ENCODE assay signal across 8 mouse cellular contexts in the genomic region with DNA sequence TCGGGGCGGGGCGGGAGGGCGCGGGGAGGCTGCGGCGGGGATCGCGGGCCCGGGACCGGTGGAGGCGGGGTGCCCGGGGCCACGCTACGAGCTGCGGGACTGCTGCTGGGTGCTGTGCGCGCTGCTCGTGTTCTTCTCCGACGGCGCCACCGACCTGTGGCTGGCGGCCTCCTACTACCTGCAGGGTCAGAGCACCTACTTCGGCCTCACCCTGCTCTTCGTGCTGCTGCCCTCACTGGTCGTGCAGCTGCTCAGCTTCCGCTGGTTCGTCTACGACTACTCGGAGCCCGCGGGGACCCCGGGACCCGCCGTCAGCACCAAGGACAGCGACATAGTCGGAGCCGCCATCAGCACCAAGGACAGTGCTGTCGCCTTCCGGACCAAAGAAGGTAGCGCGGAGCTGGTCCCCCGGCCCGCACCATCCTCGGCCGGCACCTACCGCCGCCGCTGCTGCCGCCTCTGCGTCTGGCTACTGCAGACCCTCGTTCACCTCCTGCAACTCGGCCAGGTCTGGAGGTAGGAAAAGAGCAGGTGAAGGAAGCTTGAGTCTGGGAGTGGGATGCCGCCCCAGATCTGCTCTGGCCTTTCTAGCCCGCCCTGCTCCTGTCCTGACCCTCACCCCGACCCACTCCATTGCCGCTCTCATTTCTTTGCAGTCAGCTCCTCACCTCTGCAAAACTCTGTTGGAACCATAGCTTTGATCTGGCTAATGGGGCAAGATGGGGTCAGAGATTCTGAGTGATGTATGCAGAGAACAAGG. TPM values are rescaled to one million over a fixed set of nuclear protein-coding genes. Genes with fewer than 3 reads are reported as not detected.
DNase-seq lines count a peak whose midpoint lies in the region; ATAC-seq and TF ChIP-seq lines count a peak whose summit lies in the region.

No protein-coding gene starts in this region.

- no peaks in the 10 kb centered on the region for H3K9me3 ChIP-seq in MEL (replicated peaks; ENCODE audit: insufficient read depth, low read length)
- H3K9me3 ChIP-seq in forebrain, embryonic 13.5 days (replicated peaks) = no peaks in the 10 kb centered on the region
- no peaks in the 10 kb centered on the region for H3K9me3 ChIP-seq in hindbrain, embryonic 10.5 days
- no peaks in the 10 kb centered on the region for H3K9me3 ChIP-seq in midbrain, embryonic 11.5 days (ENCODE audit: control insufficient read depth, low read length)

- no peaks in the 10 kb centered on the region for H3K4me1 ChIP-seq in MEL (ENCODE audit: control insufficient read depth in 1 of 2, insufficient read depth in 2 of 2, low read length in 2 of 2)
- peaks cover 40% of the 10 kb centered on the region for H3K4me1 ChIP-seq in forebrain, embryonic 13.5 days
- peaks cover 24% of the 10 kb centered on the region for H3K4me1 ChIP-seq in hindbrain, embryonic 10.5 days (replicated peaks)
- H3K4me1 ChIP-seq in midbrain, embryonic 11.5 days (ENCODE audit: control insufficient read depth, insufficient read depth, low read length) = peaks cover 8% of the 10 kb centered on the region; the same call in 1 of the 2 replicates

- no peak for TF ChIP-seq RAD21 in MEL (IDR thresholded peaks at IDR 0.05; ENCODE audit: low read depth, low read length)

- peak; percentile 67 for DNase-seq in MEL (ENCODE audit: low read depth, low spot score)
- DNase-seq in adrenal gland, postnatal 4 days (ENCODE audit: low spot score in 2 of 2) = peak; percentile 71 to 82
- DNase-seq in hindbrain, embryonic 10.5 days (ENCODE audit: low spot score) = peak; percentile 91
- DNase-seq in left cerebral cortex, postnatal 4 days = peak; percentile 69
- DNase-seq in midbrain, embryonic 11.5 days (ENCODE audit: low spot score, missing footprints) = peak; percentile 99
- DNase-seq in spleen, postnatal 10 days (ENCODE audit: low spot score in 2 of 2) = peak; percentile 76 to 88

- no peak overlapping the region for H3K4me3 ChIP-seq in MEL (ENCODE audit: control insufficient read depth in 1 of 2, insufficient read depth in 1 of 2, low read depth in 2 of 2, low read length in 2 of 2)
- H3K4me3 ChIP-seq in forebrain, embryonic 13.5 days = peak overlapping the region; percentile 63
- peak overlapping the region; percentile 67 for H3K4me3 ChIP-seq in hindbrain, embryonic 10.5 days
- H3K4me3 ChIP-seq in midbrain, embryonic 11.5 days (ENCODE audit: low read depth, low read length) = peak overlapping the region; percentile 57

- TF ChIP-seq POLR2A in MEL (IDR thresholded peaks at IDR 0.05; ENCODE audit: control insufficient read depth in 1 of 2, insufficient read depth in 1 of 2, low read depth in 1 of 2, low read length in 2 of 2, poor library complexity in 1 of 2) = no peak

- TF ChIP-seq EP300 in MEL (IDR thresholded peaks at IDR 0.05; ENCODE audit: low read depth in 1 of 2, low read length in 2 of 2) = no peak

- H3K4me2 ChIP-seq in forebrain, embryonic 13.5 days = peak overlapping the region; percentile 73
- peak overlapping the region; percentile 77 for H3K4me2 ChIP-seq in midbrain, embryonic 11.5 days

- peaks cover 0 to 8% of the 10 kb centered on the region in 2 experiments; a peak in 3 of 4 replicates for H3K27me3 ChIP-seq in MEL (ENCODE audit: control insufficient read depth in 1 of 2, insufficient read depth in 2 of 2, low read length in 2 of 2)
- H3K27me3 ChIP-seq in forebrain, embryonic 13.5 days = peaks cover 54% of the 10 kb centered on the region
- peaks cover 52% of the 10 kb centered on the region for H3K27me3 ChIP-seq in hindbrain, embryonic 10.5 days (ENCODE audit: insufficient read depth, poor library complexity, severe bottlenecking)
- H3K27me3 ChIP-seq in midbrain, embryonic 11.5 days (ENCODE audit: control insufficient read depth, insufficient read depth, low read length) = peaks cover 23% of the 10 kb centered on the region

- TF ChIP-seq CTCF in MEL (IDR thresholded peaks at IDR 0.05 in 2 of 3, conservative IDR thresholded peaks at IDR 0.05 in 1 of 3; ENCODE audit: control insufficient read depth in 1 of 3, insufficient read depth in 1 of 3, low read depth in 2 of 3, low read length in 3 of 3, poor library complexity in 1 of 3, severe bottlenecking in 1 of 3) = no peak

- H3K27ac ChIP-seq in MEL (ENCODE audit: control insufficient read depth, low read depth, low read length) = no peak overlapping the region
- peak overlapping the region; percentile 68 for H3K27ac ChIP-seq in forebrain, embryonic 13.5 days
- H3K27ac ChIP-seq in hindbrain, embryonic 10.5 days = peak overlapping the region; percentile 74
- H3K27ac ChIP-seq in midbrain, embryonic 11.5 days (ENCODE audit: low read depth, low read length) = peak overlapping the region; percentile 59; the same call in 1 of the 2 replicates

- peak; percentile 75 for ATAC-seq in forebrain, embryonic 13.5 days
- ATAC-seq in midbrain, embryonic 11.5 days (ENCODE audit: low FRiP score) = peak; percentile 71
- ATAC-seq in erythroid progenitor cell, adult 5-6 weeks (replicated peaks; ENCODE audit: low FRiP score, poor library complexity, severe bottlenecking) = no peak

- no peak overlapping the region for H3K9ac ChIP-seq in MEL (ENCODE audit: control insufficient read depth, low read depth, low read length, poor library complexity, severe bottlenecking)
- H3K9ac ChIP-seq in forebrain, embryonic 13.5 days = peak overlapping the region; percentile 75
- peak overlapping the region; percentile 41 for H3K9ac ChIP-seq in midbrain, embryonic 11.5 days (ENCODE audit: low read length)

- intact Hi-C loops in left cerebral cortex, postnatal 4 days (cut with DNase I) = no loop called here

- WGBS in forebrain, embryonic 13.5 days = 2% methylated on average over 31 of the region's 58 CpGs
- 2% methylated on average over 58 of the region's 58 CpGs for WGBS in hindbrain, embryonic 10.5 days
- WGBS in midbrain, embryonic 11.5 days = 1% methylated on average over 44 of the region's 58 CpGs

- H3K36me3 ChIP-seq in MEL (ENCODE audit: control insufficient read depth in 1 of 2, insufficient read depth in 2 of 2, low read length in 2 of 2) = no peaks in the 10 kb centered on the region
- H3K36me3 ChIP-seq in forebrain, embryonic 13.5 days (ENCODE audit: poor library complexity, severe bottlenecking) = no peaks in the 10 kb centered on the region
- no peaks in the 10 kb centered on the region for H3K36me3 ChIP-seq in hindbrain, embryonic 10.5 days
- no peaks in the 10 kb centered on the region for H3K36me3 ChIP-seq in midbrain, embryonic 11.5 days (ENCODE audit: control insufficient read depth, insufficient read depth, low read length)

- H3K79me2 ChIP-seq in MEL (ENCODE audit: control insufficient read depth, insufficient read depth, low read length, poor library complexity) = no peaks in the 10 kb centered on the region

TF ChIP-seq in MEL, 35 proteins besides CTCF, POLR2A, EP300 and RAD21 (continues in another document):
- TF ChIP-seq TBP (IDR thresholded peaks at IDR 0.05; ENCODE audit: low read depth, low read length) (no peak), MXI1 (IDR thresholded peaks at IDR 0.05; ENCODE audit: low read depth, low read length) (peak; percentile 63; the same call in 1 of the 2 replicates), GABPA (IDR thresholded peaks at IDR 0.05; ENCODE audit: low read depth, low read length) (no peak), JUND (IDR thresholded peaks at IDR 0.05; ENCODE audit: low read depth, low read length) (no peak), TCF12 (IDR thresholded peaks at IDR 0.05; ENCODE audit: low read depth, low read length) (no peak), UBTF (IDR thresholded peaks at IDR 0.05; ENCODE audit: borderline replicate concordance, insufficient read depth, low read depth, low read length) (0 out of 2 replicates have a peak, but pooled peaks have one; percentile 72), MYB (IDR thresholded peaks at IDR 0.05; ENCODE audit: low read depth, low read length) (no peak)

RNA-seq across cellular contexts. Expression of gene Xkr7, which starts 0.6 kb away (rescaled TPM):
- not detected in 2 replicates for total RNA-seq in MEL (2012; rRNA removed)
- not detected for polyA plus RNA-seq in MEL (2012; ENCODE audit: insufficient read depth in 1 of 2, insufficient read length in 2 of 2, low read depth in 1 of 2, low replicate concordance in 2 of 2, missing spikeins in 1 of 2)
- total RNA-seq in adrenal gland, postnatal 4 days (2021) = 1 to 10 TPM; 3.0 to 3.2 TPM
- polyA plus RNA-seq in forebrain, embryonic 13.5 days (2015; fragmentation: Nextera tagmentation; extraction: Ambion mirVana) = 1.0 and 1.5 TPM in 2 replicates
- polyA plus RNA-seq in hindbrain, embryonic 10.5 days (2016; fragmentation: Nextera tagmentation; extraction: Ambion mirVana) = 0.73 and 1.1 TPM in 2 replicates
- 10 to 100 TPM; 23.2 to 23.4 TPM for total RNA-seq in left cerebral cortex, postnatal 4 days (2021)
- polyA plus RNA-seq in midbrain, embryonic 11.5 days (2014; fragmentation: Nextera tagmentation; extraction: Ambion mirVana) = 0.40 and 0.52 TPM in 2 replicates
- total RNA-seq in erythroid progenitor cell, adult 5-6 weeks (2015; ENCODE audit: low replicate concordance) = not detected in 2 replicates
- total RNA-seq in erythroid progenitor cell, adult 5-6 weeks (2017; ENCODE audit: low replicate concordance) = not detected in 2 replicates

RNA-seq across cellular contexts. Expression of gene Pdrg1, which starts 17.0 kb away (rescaled TPM):
- total RNA-seq in MEL (2012; rRNA removed) = 48.3 and 62.2 TPM in 2 replicates
- polyA plus RNA-seq in MEL (2012; ENCODE audit: insufficient read depth in 1 of 2, insufficient read length in 2 of 2, low read depth in 1 of 2, low replicate concordance in 2 of 2, missing spikeins in 1 of 2) = 10 to 100 TPM in 1 of 2 experiments, not detected in 1; 67.2 TPM
- 100 to 1,000 TPM in 1 of 2 experiments, 10 to 100 TPM in 1; 93.8 to 103 TPM for total RNA-seq in adrenal gland, postnatal 4 days (2021)
- 142 TPM in 2 replicates for polyA plus RNA-seq in forebrain, embryonic 13.5 days (2015; fragmentation: Nextera tagmentation; extraction: Ambion mirVana)
- polyA plus RNA-seq in hindbrain, embryonic 10.5 days (2016; fragmentation: Nextera tagmentation; extraction: Ambion mirVana) = 110 and 120 TPM in 2 replicates
- 10 to 100 TPM; 91.7 to 92.5 TPM for total RNA-seq in left cerebral cortex, postnatal 4 days (2021)
- 83.9 and 88.7 TPM in 2 replicates for polyA plus RNA-seq in midbrain, embryonic 11.5 days (2014; fragmentation: Nextera tagmentation; extraction: Ambion mirVana)
- 8.8 and 13.3 TPM in 2 replicates for total RNA-seq in erythroid progenitor cell, adult 5-6 weeks (2015; ENCODE audit: low replicate concordance)
- total RNA-seq in erythroid progenitor cell, adult 5-6 weeks (2017; ENCODE audit: low replicate concordance) = 4.2 and 31.2 TPM in 2 replicates

RNA-seq across cellular contexts. Expression of gene Ccm2l, which starts 33.5 kb away (rescaled TPM):
- total RNA-seq in MEL (2012; rRNA removed) = not detected in 2 replicates
- not detected for polyA plus RNA-seq in MEL (2012; ENCODE audit: insufficient read depth in 1 of 2, insufficient read length in 2 of 2, low read depth in 1 of 2, low replicate concordance in 2 of 2, missing spikeins in 1 of 2)
- 10 to 100 TPM; 20.7 to 22.8 TPM for total RNA-seq in adrenal gland, postnatal 4 days (2021)
- polyA plus RNA-seq in forebrain, embryonic 13.5 days (2015; fragmentation: Nextera tagmentation; extraction: Ambion mirVana) = 0.58 and 0.72 TPM in 2 replicates
- polyA plus RNA-seq in hindbrain, embryonic 10.5 days (2016; fragmentation: Nextera tagmentation; extraction: Ambion mirVana) = 1.3 and 1.8 TPM in 2 replicates
- 1 to 10 TPM; 3.0 to 4.7 TPM for total RNA-seq in left cerebral cortex, postnatal 4 days (2021)
- 1.2 and 2.1 TPM in 2 replicates for polyA plus RNA-seq in midbrain, embryonic 11.5 days (2014; fragmentation: Nextera tagmentation; extraction: Ambion mirVana)
- 0.72 TPM in 1 of 2 replicates, not detected in the other for total RNA-seq in erythroid progenitor cell, adult 5-6 weeks (2015; ENCODE audit: low replicate concordance)
- not detected in 2 replicates for total RNA-seq in erythroid progenitor cell, adult 5-6 weeks (2017; ENCODE audit: low replicate concordance)

Comparison
In these comparisons a context has a peak if more than half of its experiments do, and no peak if none do; other contexts are left out.
1. H3K4me3 ChIP-seq: peak in forebrain, embryonic 13.5 days (single experiment), hindbrain, embryonic 10.5 days (single experiment) and midbrain, embryonic 11.5 days (single experiment); none in MEL (0 of 2).
2. RNA of gene Xkr7, which starts 0.6 kb away (total RNA-seq): 23.2 to 23.4 TPM in left cerebral cortex, postnatal 4 days; 3.0 to 3.2 TPM in adrenal gland, postnatal 4 days, not detected in MEL and not detected in erythroid progenitor cell, adult 5-6 weeks; every median in the first group is over 4 times any median in the second.
3. Peak in every context shown above with its lines, with median percentiles within 50 percentile points of each other: DNase-seq.